Mouse (Mus musculus) cortical plate, adult 2 months (tissue): ENCODE data around the gene Ahcyl1.

Experiments
- CTCF ChIP-seq: fragments of 200-500 bp; IDR thresholded peaks from 2 replicates; pipeline ENCODE4 v1.5.1; 2011; ENCODE audit warnings: mild to moderate bottlenecking, control low read depth, low read length; ENCODE audit not compliant: insufficient read depth; ENCODE audit errors: extremely low read depth
- POLR2A ChIP-seq: fragments of 200-500 bp; IDR thresholded peaks from 2 replicates; pipeline ENCODE4 v1.6.1; 2011; ENCODE audit warnings: mild to moderate bottlenecking, low read length, control low read depth; ENCODE audit not compliant: insufficient read depth; ENCODE audit errors: extremely low read depth

- no peak for TF ChIP-seq CTCF
- no peak for TF ChIP-seq POLR2A
These were observed 43.6 kb upstream of the Ahcyl1 start for GRCm38 (mm10) chr3:107739966-107740365.
